Mouse (Mus musculus) adrenal gland, postnatal 14 days (tissue): ENCODE data around the gene Slc9c1. TPM values are rescaled to one million over a fixed set of nuclear protein-coding genes. Genes with fewer than 3 reads are reported as not detected.
"Not testable (repeated sequence)": the region's sequence is repeated elsewhere in the genome, so short reads cannot be mapped to it uniquely, and the experiment has no call there.

Source experiments
- DNase-seq: peaks from one replicate; pipeline ENCODE4 v3.0.0; 2021; ENCODE audit warnings: mixed read lengths
- long read RNA-seq, 2 experiments: library from polyadenylated mRNA; stranded (forward); transcript quantifications; one replicate each; pipeline ENCODE4 v2.0.0; 2021
- total RNA-seq: library from RNA; stranded (reverse); gene quantifications from 2 replicates; pipeline ENCODE4 v1.2.3, GENCODE M21; 2021

Gene Slc9c1
- total RNA-seq = not detected in 2 replicates
- long read RNA-seq, experiment 1 = 0 reads
- long read RNA-seq, experiment 2 = 0 reads

DNA sequence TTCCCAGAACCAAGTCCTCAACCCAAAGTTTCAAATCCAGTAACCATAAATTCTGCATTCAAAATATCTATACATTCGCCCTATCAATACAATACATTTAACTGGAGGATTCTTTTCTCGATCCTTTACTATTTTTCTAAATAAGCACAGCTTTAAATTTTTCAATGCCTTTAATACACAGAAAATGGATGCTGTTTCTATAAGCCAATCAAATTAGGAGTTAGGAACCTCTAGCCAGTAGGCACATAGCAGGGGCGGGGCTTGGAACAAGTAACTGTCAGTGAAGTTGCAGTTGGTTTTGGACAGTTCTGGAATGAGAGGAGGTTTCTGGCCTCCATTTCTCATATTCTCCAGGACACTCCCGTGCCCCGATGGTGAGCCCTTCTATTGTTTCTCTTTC, at the start of gene Slc9c1:
Gene Slc9c1, plus strand, starts transcription at position 301 of the 400 bp plus-strand sequence.
- no peak for DNase-seq

DNA sequence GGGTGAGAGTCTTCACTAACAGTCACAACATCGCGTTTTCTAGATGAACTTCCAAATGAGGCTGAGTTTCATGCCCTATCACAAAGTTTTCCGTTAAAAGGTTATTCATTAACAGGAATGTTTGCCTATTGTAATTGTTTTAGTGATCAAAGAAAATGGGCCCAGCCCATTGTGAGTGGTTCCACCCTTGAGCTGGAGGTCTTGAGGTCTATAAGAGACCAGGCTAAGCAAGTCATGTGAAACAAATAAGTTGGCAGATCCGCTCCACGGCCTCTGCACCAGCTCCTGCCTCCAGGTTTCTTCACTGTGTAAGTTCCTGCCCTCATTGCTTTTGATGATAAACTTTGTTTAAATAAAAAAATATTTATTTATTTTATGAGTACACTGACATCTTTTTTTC, 42.2 kb upstream of the Slc9c1 start, which contains the start of gene Gm609:
Gene Gm609, minus strand, starts transcription at position 43 of the 400 bp plus-strand sequence.
- DNase-seq = no peak

GRCm38 (mm10) chr16:45495326-45495725, 39.8 kb upstream of the Slc9c1 start:
- DNase-seq = peak; percentile 7

DNA sequence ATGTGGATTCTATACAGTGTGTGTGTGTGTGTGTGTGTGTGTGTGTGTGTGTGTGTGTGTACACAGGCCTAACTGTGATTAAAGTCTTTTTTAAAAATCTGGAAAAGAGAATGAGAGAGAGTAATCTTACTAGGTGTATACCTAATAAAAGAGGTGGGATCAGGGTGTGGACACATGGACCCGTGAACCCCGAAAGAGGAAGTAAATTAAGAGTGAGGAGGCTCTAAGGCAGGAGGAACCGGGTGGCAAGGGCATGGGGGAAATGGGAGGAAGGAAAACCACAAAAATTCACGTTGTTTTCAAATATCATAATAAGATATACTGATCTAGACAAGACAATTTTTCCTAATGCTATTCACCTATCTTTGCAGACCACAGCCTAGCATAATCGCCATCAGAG, 9.6 kb upstream of the Slc9c1 start:
- no peak for DNase-seq

DNA sequence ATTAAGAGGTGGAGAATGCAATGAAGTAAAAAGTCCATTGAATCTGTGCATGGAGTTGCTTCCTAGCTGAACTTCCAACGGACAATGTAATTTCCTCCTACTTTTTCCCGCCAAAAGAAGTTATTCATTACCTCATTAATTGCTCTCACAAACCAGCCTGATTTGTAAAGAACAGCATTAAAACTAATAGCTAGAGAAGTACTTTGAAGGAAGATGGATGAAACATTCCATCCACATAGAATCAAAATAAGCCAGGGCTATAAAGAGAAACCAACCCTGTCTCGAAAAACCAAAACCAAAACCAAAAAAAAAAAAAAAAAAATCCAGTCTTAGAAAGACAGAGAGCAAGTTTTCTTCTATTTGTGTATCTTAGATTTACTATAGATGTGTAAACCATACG, 3.2 kb upstream of the Slc9c1 start, which contains the start of gene Gm17783:
Gene Gm17783, minus strand, starts transcription at position 101 of the 400 bp plus-strand sequence.
- no peak for DNase-seq

- DNase-seq = not testable (repeated sequence)
Measured at GRCm38 (mm10) chr16:45538342-45538741, 3.2 kb downstream of the Slc9c1 start.

DNA sequence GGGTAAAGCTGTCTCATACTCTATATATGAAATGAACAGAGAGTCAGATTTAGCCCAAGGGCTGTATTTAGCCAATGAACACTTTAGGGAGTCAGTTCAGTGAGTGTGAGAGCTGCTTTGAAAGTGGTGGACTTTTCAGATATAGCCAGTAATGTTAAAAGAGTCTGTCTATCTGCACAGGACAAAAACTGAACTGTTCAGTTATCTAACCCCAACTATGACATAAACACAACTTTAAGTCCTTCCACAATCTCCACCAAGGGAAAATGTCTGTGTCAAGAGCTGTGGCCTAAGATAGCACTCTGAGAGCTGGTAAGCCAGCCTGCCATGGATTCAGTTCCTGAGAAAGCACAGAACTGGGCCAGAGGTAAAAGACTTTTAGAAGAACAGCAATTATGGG, 7.0 kb downstream of the Slc9c1 start:
- no peak for DNase-seq

GRCm38 (mm10) chr16:45544341-45544740, 9.2 kb downstream of the Slc9c1 start:
- no peak for DNase-seq

GRCm38 (mm10) chr16:45547982-45548381, 12.9 kb downstream of the Slc9c1 start:
- no peak for DNase-seq

GRCm38 (mm10) chr16:45551579-45551978, 16.5 kb downstream of the Slc9c1 start:
- no peak for DNase-seq

GRCm38 (mm10) chr16:45561747-45562146, 26.6 kb downstream of the Slc9c1 start:
- no peak for DNase-seq

GRCm38 (mm10) chr16:45572307-45572706, 37.2 kb downstream of the Slc9c1 start:
- no peak for DNase-seq

DNA sequence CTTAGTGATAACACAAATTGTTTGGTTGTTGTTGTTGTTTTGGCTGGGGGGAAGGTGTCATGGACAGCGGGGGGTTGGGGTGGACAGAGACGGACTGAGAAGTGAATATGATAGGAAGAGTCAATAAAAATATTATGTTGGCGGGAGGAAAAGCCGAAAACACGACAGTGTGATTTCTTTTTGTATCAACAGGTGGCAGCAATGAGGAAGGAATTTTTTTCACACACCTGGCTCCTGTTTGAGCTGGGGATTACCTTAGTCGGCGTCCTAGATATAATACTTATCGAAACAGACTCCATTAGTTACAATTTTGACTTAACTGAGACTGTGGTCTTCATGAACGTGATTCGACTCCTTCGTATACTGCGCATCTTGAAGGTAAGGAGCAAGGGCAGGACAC, 44.8 kb downstream of the Slc9c1 start:
- DNase-seq = no peak

DNA sequence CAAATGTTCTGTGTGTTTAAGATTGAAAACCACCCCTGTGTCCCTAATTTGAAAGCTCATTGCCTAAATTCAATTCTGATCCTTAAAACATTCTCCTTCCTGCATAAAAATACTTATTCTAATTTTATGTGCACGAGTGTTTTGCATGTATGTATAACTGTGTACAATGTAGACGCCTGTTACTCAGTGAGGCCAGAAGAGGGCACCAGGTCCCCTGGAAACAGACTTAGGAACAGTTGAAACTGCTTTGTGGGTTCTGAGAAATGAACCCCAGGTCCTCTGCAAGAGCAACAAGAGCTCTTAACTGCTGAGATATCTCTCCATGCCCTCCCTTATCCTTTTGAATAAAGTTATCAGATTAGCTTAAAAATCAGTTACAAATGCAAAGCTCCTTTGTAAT, 47.4 kb downstream of the Slc9c1 start:
- DNase-seq = peak; percentile 53

- DNase-seq = no peak
Measured at GRCm38 (mm10) chr16:45593656-45594055, 58.5 kb downstream of the Slc9c1 start.

GRCm38 (mm10) chr16:45595494-45595893, 60.4 kb downstream of the Slc9c1 start:
- no peak for DNase-seq

DNA sequence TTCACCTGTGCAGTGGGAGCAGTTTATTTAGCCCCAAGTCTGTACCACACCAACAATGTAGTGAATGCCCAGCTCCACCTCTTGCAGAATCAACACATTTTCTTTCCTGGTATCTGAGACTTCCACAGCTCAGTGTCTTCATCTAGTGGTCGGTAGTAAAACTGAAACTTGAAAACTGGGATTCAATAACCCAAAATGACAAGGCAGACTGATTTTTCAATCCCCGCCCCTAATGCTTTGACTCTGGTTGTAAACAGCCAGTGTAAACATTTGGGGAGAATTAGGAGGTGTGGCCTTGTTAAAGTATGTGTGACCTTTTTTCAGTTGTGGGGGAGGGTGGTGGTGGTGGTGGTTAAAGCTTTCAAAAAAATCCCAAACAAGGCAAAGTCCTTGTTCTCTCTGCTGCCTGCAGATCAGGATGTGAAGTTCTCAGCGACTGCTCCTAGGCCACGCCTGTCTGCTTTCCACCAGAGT, 73.4 kb downstream of the Slc9c1 start:
- peak; percentile 17 for DNase-seq

DNA sequence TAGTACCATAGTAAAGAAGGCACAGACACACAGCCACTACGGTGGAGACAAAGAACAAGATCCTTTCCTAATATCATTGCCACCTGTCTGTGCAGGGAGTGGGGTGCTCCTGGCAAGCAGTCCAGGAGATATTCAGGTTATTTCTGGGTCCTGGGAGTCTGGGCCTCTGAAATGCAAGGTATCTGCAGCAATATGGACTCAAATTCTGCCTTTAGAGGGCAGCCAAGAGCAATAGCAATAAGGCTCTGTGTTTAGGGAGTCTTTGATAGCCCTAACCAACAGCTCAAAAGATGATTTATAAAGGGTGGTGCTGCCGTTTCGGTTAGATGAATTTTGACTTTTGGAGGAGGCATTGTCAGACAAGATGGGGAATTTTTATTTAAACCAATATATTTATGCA, 74.2 kb downstream of the Slc9c1 start:
- DNase-seq = peak; percentile 37

- no peak for DNase-seq
Measured at GRCm38 (mm10) chr16:45610267-45610666, 75.2 kb downstream of the Slc9c1 start, which contains the start of gene Gcsam. Gene Gcsam (plus strand): TSS chr16:45610380.

DNA sequence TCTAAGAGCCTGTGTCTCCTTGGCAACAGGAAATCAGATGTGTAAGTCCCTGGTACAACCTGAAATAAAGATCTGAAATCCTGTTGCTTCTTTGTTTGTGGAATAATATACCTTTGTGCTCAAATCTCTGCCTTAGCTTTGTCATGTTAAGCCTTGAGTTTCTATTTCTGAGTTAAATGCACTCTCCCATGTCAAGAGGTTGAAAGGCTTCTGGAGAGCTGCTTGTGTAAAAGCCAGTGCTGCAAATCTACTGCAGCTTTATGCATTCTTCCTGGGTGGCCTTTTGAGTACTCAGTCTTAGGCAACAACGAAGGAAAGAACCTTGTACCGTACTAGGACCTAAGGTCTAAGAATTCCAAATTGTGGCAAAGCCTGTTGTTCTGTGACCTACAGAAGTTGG, 78.1 kb downstream of the Slc9c1 start:
- DNase-seq = no peak

DNA sequence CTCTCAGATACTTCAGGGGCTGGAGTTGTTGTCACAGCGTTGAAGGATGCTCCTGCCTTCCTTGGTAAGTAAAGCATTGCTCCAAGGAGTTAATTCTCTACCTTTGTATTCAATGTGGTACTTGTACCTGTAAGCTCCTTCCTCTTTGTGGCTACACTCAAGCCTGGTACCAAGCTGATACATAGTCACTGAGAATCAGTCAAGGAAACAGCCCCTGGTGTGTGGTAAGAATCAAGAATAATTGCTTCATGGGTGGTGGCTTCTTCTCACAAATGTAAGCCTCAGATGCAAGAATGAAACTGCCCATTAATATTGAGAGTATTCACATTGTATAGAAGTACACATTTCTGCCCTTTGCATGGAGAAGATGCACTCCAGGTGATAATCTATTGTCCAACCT, 80.8 kb downstream of the Slc9c1 start:
- no peak for DNase-seq

DNA sequence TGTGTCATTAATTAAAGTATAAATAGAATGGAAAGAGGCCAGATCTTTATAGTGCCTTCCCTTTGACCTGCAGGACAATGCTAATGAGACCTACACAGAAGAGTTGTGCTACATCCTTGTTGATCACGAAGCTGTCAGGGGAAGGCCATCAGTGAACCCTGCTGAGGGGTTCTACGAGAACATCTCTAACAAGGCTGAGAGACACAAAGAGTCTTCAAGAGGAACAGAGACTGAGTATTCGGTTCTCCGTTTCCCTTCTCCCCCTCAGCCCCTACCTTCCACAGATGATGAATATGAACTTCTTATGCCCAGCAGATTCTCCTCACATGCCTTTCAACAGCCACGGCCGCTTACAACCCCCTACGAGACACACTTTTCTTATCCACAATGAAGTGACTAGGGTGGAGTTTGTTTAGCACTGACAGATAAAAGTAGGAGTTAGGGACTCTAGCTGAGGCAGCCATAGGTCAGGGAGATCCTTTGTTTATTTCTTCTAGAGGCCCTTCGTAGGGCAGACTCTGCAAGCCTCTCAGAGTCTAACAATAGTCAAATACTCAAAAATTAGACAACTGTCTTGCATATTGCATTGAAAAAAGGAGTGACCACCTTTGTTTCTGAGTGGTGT, 84.8 kb downstream of the Slc9c1 start:
- DNase-seq = no peak

DNA sequence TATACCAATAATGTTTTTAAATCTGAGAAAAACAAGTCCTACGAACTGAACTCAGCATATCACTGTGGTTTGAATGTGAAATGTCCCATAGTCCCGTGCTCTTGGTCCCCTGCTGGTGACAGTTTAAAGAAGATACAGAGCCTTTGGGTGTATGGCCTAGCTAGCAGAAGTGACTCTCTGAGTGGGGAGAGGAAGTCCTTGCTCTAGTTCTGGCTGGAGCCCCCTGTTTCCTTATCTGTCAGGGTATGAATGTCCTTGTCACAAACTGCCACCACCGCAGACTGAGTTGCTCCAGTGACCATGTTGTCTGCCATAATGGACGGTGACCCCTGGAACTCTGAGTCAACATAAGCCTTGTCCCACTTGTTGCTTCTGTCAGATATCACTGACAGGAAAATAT, 88.1 kb downstream of the Slc9c1 start:
- DNase-seq = no peak

- DNase-seq = no peak
Measured at GRCm38 (mm10) chr16:45624791-45625190, 89.7 kb downstream of the Slc9c1 start.
